Mouse (Mus musculus): ENCODE measurements around the gene Telo2. TPM values are rescaled to one million over a fixed set of nuclear protein-coding genes. Genes with fewer than 3 reads are reported as not detected.

Telo2 gene
- polyA plus RNA-seq, 1 experiment from 2014 or later, result 32.3 TPM

DNA sequence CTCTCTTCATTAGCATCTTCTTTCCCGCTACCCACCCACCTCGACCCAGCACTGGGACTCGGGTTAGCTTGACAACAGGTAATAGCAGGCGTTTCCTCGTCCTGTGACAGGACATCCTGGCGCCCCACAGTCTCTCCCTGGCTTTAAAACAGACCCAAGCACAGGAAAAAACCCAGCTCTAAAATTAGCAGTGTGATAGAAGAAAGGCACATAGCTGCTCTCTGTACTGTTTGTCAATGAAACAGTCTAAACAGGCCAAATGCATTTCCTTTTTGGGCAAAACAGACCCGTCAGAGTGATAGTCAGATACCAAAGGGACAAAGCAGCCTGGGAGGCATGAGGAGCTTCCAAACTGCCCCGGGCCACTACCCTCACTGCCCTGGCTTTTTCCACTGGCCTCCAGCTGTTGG lies 48.3 kb downstream of the Telo2 start:
- WGBS, result 67% methylated on average over 8 of the region's 8 CpGs
- Histone ChIP-seq H3K27ac (ENCODE audit: low read length) (peak overlapping the region; percentile 49), H3K9me3 (ENCODE audit: control insufficient read depth, low read length) (no peaks in the 10 kb centered on the region), H3K27me3 (replicated peaks; ENCODE audit: control insufficient read depth, insufficient read depth, low read length) (no peaks in the 10 kb centered on the region), H3K4me1 (ENCODE audit: control insufficient read depth, insufficient read depth, low read length) (no peaks in the 10 kb centered on the region), H3K4me2 (ENCODE audit: low read depth, low read length) (no peak overlapping the region), H3K4me3 (ENCODE audit: low read length) (no peak overlapping the region), H3K36me3 (ENCODE audit: control insufficient read depth, insufficient read depth, low read length) (no peaks in the 10 kb centered on the region), H3K9ac (ENCODE audit: low read depth, low read length) (no peak overlapping the region)
- ATAC-seq, result no peak

DNA sequence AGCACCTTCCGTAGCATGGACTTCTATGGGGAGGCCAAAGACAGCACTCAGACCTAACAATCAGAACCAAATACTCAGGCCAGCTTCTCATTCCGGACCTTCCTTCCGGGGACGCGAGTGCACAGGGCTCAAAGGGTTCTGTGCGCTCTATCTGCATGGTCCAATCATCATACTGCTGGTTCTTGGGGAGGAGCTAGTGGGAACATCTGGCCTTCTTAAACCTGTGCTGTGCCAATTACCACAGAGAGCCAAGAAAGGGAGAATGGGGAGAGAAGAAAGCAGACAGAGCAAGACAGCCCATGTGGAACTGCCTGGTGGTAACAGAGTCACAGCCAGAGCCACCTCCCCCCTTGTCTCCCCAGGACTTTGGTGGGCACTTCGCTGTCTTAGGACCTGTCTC lies 49.2 kb downstream of the Telo2 start:
- no peak for ATAC-seq
- no peaks in the 10 kb centered on the region for H3K36me3 ChIP-seq (ENCODE audit: control insufficient read depth, insufficient read depth, low read length)
- H3K9ac ChIP-seq (ENCODE audit: low read depth, low read length), result no peak overlapping the region
- no peaks in the 10 kb centered on the region for H3K9me3 ChIP-seq (ENCODE audit: control insufficient read depth, low read length)
- no peak overlapping the region for H3K4me3 ChIP-seq (ENCODE audit: low read length)
- H3K27ac ChIP-seq (ENCODE audit: low read length), result no peak overlapping the region; the same call in 1 of the 2 replicates
- 95% methylated on average over 7 of the region's 7 CpGs for WGBS
- no peaks in the 10 kb centered on the region for H3K4me1 ChIP-seq (ENCODE audit: control insufficient read depth, insufficient read depth, low read length)
- no peaks in the 10 kb centered on the region for H3K27me3 ChIP-seq (replicated peaks; ENCODE audit: control insufficient read depth, insufficient read depth, low read length)
- H3K4me2 ChIP-seq (ENCODE audit: low read depth, low read length), result no peak overlapping the region

DNA sequence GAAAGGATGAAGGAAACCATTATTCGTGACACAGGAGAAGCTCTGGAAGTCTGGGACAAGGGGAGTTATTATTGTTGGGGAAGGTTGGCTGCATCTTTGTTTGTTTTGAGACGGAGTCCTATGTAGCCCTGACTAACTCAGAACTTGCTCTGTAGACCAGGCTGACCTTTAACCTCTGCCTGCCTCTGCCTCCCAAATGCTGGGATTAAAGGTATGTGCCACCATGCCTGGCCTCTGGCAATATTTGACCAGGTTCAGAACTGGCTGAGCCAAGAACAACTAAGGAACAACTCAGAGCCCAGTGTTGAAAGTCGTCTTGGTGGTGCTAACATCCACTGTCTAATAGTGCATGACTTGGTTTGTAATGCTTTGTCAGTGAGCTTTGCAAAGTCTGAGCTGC lies 50.6 kb downstream of the Telo2 start:
- no peak overlapping the region for H3K4me2 ChIP-seq (ENCODE audit: low read depth, low read length)
- 83% methylated on average over 3 of the region's 3 CpGs for WGBS
- H3K4me1 ChIP-seq (ENCODE audit: control insufficient read depth, insufficient read depth, low read length), result no peaks in the 10 kb centered on the region
- H3K9ac ChIP-seq (ENCODE audit: low read depth, low read length), result no peak overlapping the region
- no peaks in the 10 kb centered on the region for H3K36me3 ChIP-seq (ENCODE audit: control insufficient read depth, insufficient read depth, low read length)
- no peak overlapping the region for H3K4me3 ChIP-seq (ENCODE audit: low read length)
- H3K27ac ChIP-seq (ENCODE audit: low read length), result no peak overlapping the region
- ATAC-seq, result no peak
- H3K9me3 ChIP-seq (ENCODE audit: control insufficient read depth, low read length), result no peaks in the 10 kb centered on the region
- no peaks in the 10 kb centered on the region for H3K27me3 ChIP-seq (replicated peaks; ENCODE audit: control insufficient read depth, insufficient read depth, low read length)

DNA sequence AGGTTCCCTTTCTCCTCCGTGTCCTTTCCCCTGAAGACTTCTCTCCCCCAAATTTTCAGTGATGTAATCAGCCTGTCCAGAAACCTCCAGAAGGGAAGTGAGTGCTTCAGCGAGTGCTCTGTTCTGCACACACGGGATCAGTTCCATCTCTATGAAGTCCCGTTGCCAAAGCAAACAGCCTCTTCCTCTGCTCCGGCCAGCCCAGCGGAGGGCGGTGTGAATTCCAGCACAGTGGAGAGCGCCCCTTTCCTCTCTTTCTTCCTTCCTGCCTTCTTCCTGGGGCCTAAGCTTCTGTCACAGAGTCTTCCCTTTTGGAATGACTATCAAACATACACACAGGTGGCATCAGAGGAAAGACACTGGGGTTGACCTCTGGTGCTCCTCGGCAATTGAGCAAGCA lies 51.4 kb downstream of the Telo2 start:
- WGBS, result 62% methylated on average over 9 of the region's 9 CpGs

DNA sequence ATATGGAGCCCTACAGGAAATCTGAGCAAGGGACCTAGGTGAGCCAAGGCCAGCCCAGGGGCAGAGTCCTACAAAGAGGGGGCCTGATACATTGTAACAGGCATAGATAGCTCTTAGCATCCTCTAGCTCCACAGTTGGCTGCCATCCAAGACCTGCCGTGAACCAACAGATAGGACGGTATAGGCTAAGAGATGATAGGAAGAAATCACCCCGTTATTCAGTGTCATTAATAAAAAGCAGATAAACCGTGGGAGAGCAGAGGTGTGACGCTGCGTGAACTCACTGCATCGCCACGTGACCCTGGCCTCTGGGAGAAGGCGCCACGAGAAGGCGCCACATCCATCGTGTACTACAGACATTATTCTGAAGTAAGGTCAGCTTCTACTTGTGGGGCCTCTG lies 51.9 kb downstream of the Telo2 start:
- Histone ChIP-seq H3K9ac (ENCODE audit: low read depth, low read length) (no peak overlapping the region), H3K4me2 (ENCODE audit: low read depth, low read length) (no peak overlapping the region), H3K27ac (ENCODE audit: low read length) (no peak overlapping the region), H3K27me3 (replicated peaks; ENCODE audit: control insufficient read depth, insufficient read depth, low read length) (no peaks in the 10 kb centered on the region), H3K4me3 (ENCODE audit: low read length) (no peak overlapping the region), H3K4me1 (ENCODE audit: control insufficient read depth, insufficient read depth, low read length) (no peaks in the 10 kb centered on the region), H3K36me3 (ENCODE audit: control insufficient read depth, insufficient read depth, low read length) (no peaks in the 10 kb centered on the region), H3K9me3 (ENCODE audit: control insufficient read depth, low read length) (no peaks in the 10 kb centered on the region)
- 78% methylated on average over 12 of the region's 12 CpGs for WGBS
- ATAC-seq, result 0 out of 2 replicates have a peak, but pooled peaks have one; percentile 40

More for the DNA sequence above, 51.4 kb downstream of the Telo2 start:
- Histone ChIP-seq H3K27me3 (replicated peaks; ENCODE audit: control insufficient read depth, insufficient read depth, low read length) (no peaks in the 10 kb centered on the region), H3K9me3 (ENCODE audit: control insufficient read depth, low read length) (no peaks in the 10 kb centered on the region), H3K4me2 (ENCODE audit: low read depth, low read length) (no peak overlapping the region), H3K4me1 (ENCODE audit: control insufficient read depth, insufficient read depth, low read length) (no peaks in the 10 kb centered on the region), H3K27ac (ENCODE audit: low read length) (no peak overlapping the region), H3K9ac (ENCODE audit: low read depth, low read length) (no peak overlapping the region), H3K36me3 (ENCODE audit: control insufficient read depth, insufficient read depth, low read length) (no peaks in the 10 kb centered on the region), H3K4me3 (ENCODE audit: low read length) (no peak overlapping the region)
- 0 out of 2 replicates have a peak, but pooled peaks have one; percentile 46 for ATAC-seq

DNA sequence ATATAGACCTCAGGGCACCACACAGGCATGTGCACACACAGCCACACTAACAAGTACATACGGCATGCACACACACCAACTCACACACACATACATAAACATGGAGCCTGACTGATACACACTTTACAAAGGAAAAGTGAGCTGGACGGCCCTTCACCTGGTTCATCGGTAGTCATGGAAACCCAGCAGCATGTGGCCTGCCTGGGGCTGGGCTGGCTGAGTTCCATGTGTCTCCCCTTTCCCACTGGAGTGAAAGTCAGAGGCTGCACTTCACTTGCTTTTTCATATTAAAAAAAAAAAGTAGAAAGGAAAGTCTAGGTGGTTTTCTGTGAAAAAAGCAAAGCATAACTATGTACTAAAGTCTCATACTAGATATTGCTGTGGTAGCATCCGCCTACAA lies 52.5 kb downstream of the Telo2 start:
- H3K9ac ChIP-seq (ENCODE audit: low read depth, low read length), result no peak overlapping the region
- no peaks in the 10 kb centered on the region for H3K4me1 ChIP-seq (ENCODE audit: control insufficient read depth, insufficient read depth, low read length)
- H3K4me3 ChIP-seq (ENCODE audit: low read length), result no peak overlapping the region
- ATAC-seq, result no peak
- H3K9me3 ChIP-seq (ENCODE audit: control insufficient read depth, low read length), result no peaks in the 10 kb centered on the region
- H3K36me3 ChIP-seq (ENCODE audit: control insufficient read depth, insufficient read depth, low read length), result no peaks in the 10 kb centered on the region
- WGBS, result 81% methylated on average over 4 of the region's 4 CpGs
- no peak overlapping the region for H3K27ac ChIP-seq (ENCODE audit: low read length)
- no peak overlapping the region for H3K4me2 ChIP-seq (ENCODE audit: low read depth, low read length)
- H3K27me3 ChIP-seq (replicated peaks; ENCODE audit: control insufficient read depth, insufficient read depth, low read length), result no peaks in the 10 kb centered on the region

DNA sequence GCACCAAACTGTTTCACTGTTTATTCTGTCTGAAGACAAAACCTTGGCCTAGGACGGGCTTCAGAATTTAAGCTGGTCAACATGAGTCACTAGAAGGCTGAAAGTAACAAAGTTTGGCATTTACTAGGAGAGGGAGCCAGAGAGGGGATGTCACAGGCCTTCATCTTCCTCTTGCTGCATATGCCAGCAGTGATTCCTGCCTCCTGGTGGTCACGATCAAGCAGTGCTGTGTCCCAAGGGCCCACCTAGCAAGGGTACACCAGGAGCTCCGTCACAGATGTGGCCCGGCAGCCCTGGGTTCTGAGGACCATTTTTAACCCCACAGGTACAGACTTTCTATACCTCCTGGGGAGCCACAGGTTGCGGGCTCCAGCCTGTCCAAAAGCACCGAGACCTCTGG lies 58.7 kb downstream of the Telo2 start:
- Histone ChIP-seq H3K4me1 (ENCODE audit: control insufficient read depth, insufficient read depth, low read length) (no peaks in the 10 kb centered on the region), H3K9me3 (ENCODE audit: control insufficient read depth, low read length) (no peaks in the 10 kb centered on the region), H3K36me3 (ENCODE audit: control insufficient read depth, insufficient read depth, low read length) (peaks cover 3% of the 10 kb centered on the region; the same call in 1 of the 2 replicates), H3K27me3 (replicated peaks; ENCODE audit: control insufficient read depth, insufficient read depth, low read length) (no peaks in the 10 kb centered on the region), H3K4me2 (ENCODE audit: low read depth, low read length) (no peak overlapping the region), H3K4me3 (ENCODE audit: low read length) (no peak overlapping the region), H3K27ac (ENCODE audit: low read length) (no peak overlapping the region), H3K9ac (ENCODE audit: low read depth, low read length) (no peak overlapping the region)
- no peak for ATAC-seq
- WGBS, result 86% methylated on average over 6 of the region's 6 CpGs

DNA sequence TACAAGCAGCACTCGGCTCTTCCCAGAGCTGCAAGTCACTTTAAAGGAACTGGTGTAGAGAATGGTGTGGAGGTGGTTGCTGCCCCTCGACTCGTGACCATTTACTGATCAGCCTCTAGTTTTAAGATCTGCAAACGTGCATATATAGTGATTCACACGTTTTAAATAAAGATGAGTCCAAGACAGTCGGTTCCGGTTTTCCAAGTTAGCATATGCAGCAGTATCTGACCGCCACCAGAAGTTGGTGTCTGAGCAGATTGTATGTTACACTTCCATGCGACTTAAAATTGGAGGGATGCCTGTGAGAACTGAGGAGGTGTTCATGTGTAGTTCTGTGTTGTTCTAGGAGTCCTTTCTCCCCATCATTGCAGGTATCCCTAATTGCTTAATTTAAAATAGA lies 62.5 kb downstream of the Telo2 start:
- 84% methylated on average over 9 of the region's 9 CpGs for WGBS
- Histone ChIP-seq H3K4me3 (ENCODE audit: low read length) (no peak overlapping the region), H3K36me3 (ENCODE audit: control insufficient read depth, insufficient read depth, low read length) (peaks cover 3% of the 10 kb centered on the region; the same call in 1 of the 2 replicates), H3K4me2 (ENCODE audit: low read depth, low read length) (no peak overlapping the region), H3K27ac (ENCODE audit: low read length) (no peak overlapping the region), H3K9ac (ENCODE audit: low read depth, low read length) (no peak overlapping the region), H3K4me1 (ENCODE audit: control insufficient read depth, insufficient read depth, low read length) (no peaks in the 10 kb centered on the region), H3K27me3 (replicated peaks; ENCODE audit: control insufficient read depth, insufficient read depth, low read length) (no peaks in the 10 kb centered on the region), H3K9me3 (ENCODE audit: control insufficient read depth, low read length) (no peaks in the 10 kb centered on the region)
- no peak for ATAC-seq
